Mouse (Mus musculus): ENCODE results near the gene Nup93. TPM values are rescaled to one million over a fixed set of nuclear protein-coding genes. Genes with fewer than 3 reads are reported as not detected.

Gene Nup93
- total and polyA plus RNA-seq, 3 experiments: 46.0 to 99.6 (median 88.3) TPM

DNA sequence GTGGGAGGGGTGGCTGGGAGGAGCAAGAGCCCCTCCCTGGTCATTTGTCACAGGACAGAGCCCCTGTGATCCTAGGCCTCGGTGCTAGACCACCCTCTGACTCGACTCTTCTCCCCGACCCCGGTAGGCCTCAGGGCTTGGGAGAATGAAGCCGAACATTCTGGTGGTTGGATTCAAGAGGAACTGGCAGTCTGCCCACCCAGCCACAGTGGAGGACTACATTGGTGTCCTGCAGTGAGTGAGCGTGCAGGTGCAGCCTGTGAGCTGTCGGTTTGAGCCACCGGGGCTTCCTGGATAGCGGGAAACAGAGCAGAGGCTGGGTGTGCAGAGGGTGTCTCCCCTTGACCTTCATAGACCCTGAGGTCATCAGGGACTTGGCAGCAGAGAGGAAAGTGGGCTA, 134.1 kb downstream of the Nup93 start:
- H3K9me3 ChIP-seq (replicated peaks; ENCODE audit: low read length): peaks cover 5% of the 10 kb centered on the region
- H3K4me3 ChIP-seq (replicated peaks in 1 of 3; ENCODE audit: low read depth in 2 of 3, low read length in 2 of 3, poor library complexity in 1 of 3): no peak overlapping the region
- in situ Hi-C loops (cut with MboI; ENCODE audit: low pct_ligation_motif_present, low pct_unique_long_range_greater_than_20kb, low sequenced_read_pairs) (no loop called here), dilution Hi-C loops (cut with MboI; ENCODE audit: extremely low pct_ligation_motif_present, extremely low pct_unique_long_range_greater_than_20kb, low sequenced_read_pairs) (no loop called here)
- no peaks in the 10 kb centered on the region for H3K27me3 ChIP-seq (replicated peaks)
- no peak for DNase-seq (ENCODE audit: extremely low read depth)
- H3K79me2 ChIP-seq (replicated peaks; ENCODE audit: control insufficient read depth, extremely low read depth, insufficient read depth, poor library complexity, severe bottlenecking): no peaks in the 10 kb centered on the region
- no peaks in the 10 kb centered on the region for H3K36me3 ChIP-seq (replicated peaks in 1 of 2; ENCODE audit: control insufficient read depth in 1 of 2, insufficient read depth in 1 of 2, low read length in 1 of 2)
- H3K4me1 ChIP-seq (ENCODE audit: control insufficient read depth in 1 of 2, insufficient read depth in 2 of 2): peaks cover 11 to 36% of the 10 kb centered on the region in 2 experiments
- no peak overlapping the region for H3K4me2 ChIP-seq (ENCODE audit: insufficient read depth, low read depth, poor library complexity, severe bottlenecking)
- no peak overlapping the region for H3K27ac ChIP-seq (ENCODE audit: insufficient read depth, low read depth)
- no peak overlapping the region for H3K9ac ChIP-seq (ENCODE audit: insufficient read depth, low read depth)
- TF ChIP-seq MAX (IDR thresholded peaks at IDR 0.05; ENCODE audit: low read length) (no peak), E2F4 (IDR thresholded peaks at IDR 0.05; ENCODE audit: insufficient replicate concordance, low read depth, low read length) (no peak), PAX5 (IDR thresholded peaks at IDR 0.05; ENCODE audit: low read length) (no peak), NRF1 (IDR thresholded peaks at IDR 0.05; ENCODE audit: low read depth, low read length) (no peak), MAZ (IDR thresholded peaks at IDR 0.05; ENCODE audit: low read depth, low read length) (no peak), IRF4 (IDR thresholded peaks at IDR 0.05; ENCODE audit: low read depth, low read length) (no peak), SIN3A (IDR thresholded peaks at IDR 0.05; ENCODE audit: low read length) (no peak), POLR2A (IDR thresholded peaks at IDR 0.05; ENCODE audit: low read depth, low read length) (no peak)

DNA sequence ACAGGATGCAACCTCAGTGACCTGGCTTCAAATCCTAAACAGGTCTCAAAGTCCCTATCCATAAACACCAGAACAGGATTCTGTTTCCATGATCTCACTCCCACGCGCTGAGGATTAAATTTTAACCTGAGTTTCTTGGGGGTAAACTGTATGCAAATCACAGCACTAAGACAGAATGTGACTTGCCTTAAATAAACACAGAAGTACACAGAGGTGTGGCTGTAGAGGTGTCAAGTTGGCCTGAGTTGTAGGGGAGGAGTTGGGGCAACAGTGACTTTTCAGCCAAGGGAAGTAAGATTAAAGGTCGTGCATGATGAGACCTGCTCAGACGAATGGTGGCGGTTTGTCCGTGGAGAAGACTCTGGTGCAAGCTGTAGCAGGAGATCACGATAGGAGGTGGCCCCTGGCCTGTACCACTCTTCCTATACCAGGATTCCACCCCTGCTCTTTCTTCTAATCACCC, 139.7 kb downstream of the Nup93 start:
- in situ Hi-C loops (cut with MboI; ENCODE audit: low pct_ligation_motif_present, low pct_unique_long_range_greater_than_20kb, low sequenced_read_pairs): no loop called here
- Histone ChIP-seq H3K4me1 (ENCODE audit: control insufficient read depth in 1 of 2, insufficient read depth in 2 of 2) (peaks cover 0 to 46% of the 10 kb centered on the region in 2 experiments; a peak in 3 of 4 replicates), H3K36me3 (replicated peaks in 1 of 2; ENCODE audit: control insufficient read depth in 1 of 2, insufficient read depth in 1 of 2, low read length in 1 of 2) (no peaks in the 10 kb centered on the region), H3K9me3 (replicated peaks; ENCODE audit: low read length) (peaks cover 6% of the 10 kb centered on the region), H3K4me3 (replicated peaks in 1 of 3; ENCODE audit: low read depth in 2 of 3, low read length in 2 of 3, poor library complexity in 1 of 3) (no peak overlapping the region), H3K9ac (ENCODE audit: insufficient read depth, low read depth) (no peak overlapping the region), H3K79me2 (replicated peaks; ENCODE audit: control insufficient read depth, extremely low read depth, insufficient read depth, poor library complexity, severe bottlenecking) (no peaks in the 10 kb centered on the region), H3K27ac (ENCODE audit: insufficient read depth, low read depth) (no peak overlapping the region), H3K4me2 (ENCODE audit: insufficient read depth, low read depth, poor library complexity, severe bottlenecking) (no peak overlapping the region), H3K27me3 (replicated peaks) (no peaks in the 10 kb centered on the region)
- dilution Hi-C loops (cut with MboI; ENCODE audit: extremely low pct_ligation_motif_present, extremely low pct_unique_long_range_greater_than_20kb, low sequenced_read_pairs): no loop called here
- no peak for TF ChIP-seq EP300 (IDR thresholded peaks at IDR 0.05; ENCODE audit: low read length)
- no peak for TF ChIP-seq RCOR1 (conservative IDR thresholded peaks at IDR 0.05; ENCODE audit: low read depth, low read length)
- no peak for TF ChIP-seq MAX (IDR thresholded peaks at IDR 0.05; ENCODE audit: low read length)
- TF ChIP-seq ZMIZ1 (IDR thresholded peaks at IDR 0.05; ENCODE audit: low read depth, low read length): no peak
- TF ChIP-seq TBP (conservative IDR thresholded peaks at IDR 0.05; ENCODE audit: low read depth, low read length): no peak
- no peak for TF ChIP-seq ZKSCAN1 (IDR thresholded peaks at IDR 0.05; ENCODE audit: borderline replicate concordance, low read depth, low read length)
- no peak for TF ChIP-seq ELF1 (IDR thresholded peaks at IDR 0.05; ENCODE audit: low read depth, low read length)
- TF ChIP-seq E2F4 (IDR thresholded peaks at IDR 0.05; ENCODE audit: insufficient replicate concordance, low read depth, low read length): no peak
- TF ChIP-seq USF2 (conservative IDR thresholded peaks at IDR 0.05; ENCODE audit: low read depth, low read length): no peak
- no peak for TF ChIP-seq JUND (conservative IDR thresholded peaks at IDR 0.05; ENCODE audit: low read depth, low read length)
- DNase-seq (ENCODE audit: extremely low read depth): no peak
